Mouse (Mus musculus) liver, postnatal 0 days (tissue): ENCODE results near the gene Pecam1. TPM values are rescaled to one million over a fixed set of nuclear protein-coding genes. Genes with fewer than 3 reads are reported as not detected.

Experiments
- ATAC-seq: fragments of 200-750 bp; cut with Nextera tagmentation; 2 replicates; pipeline ENCODE4 v1.8.0; 2017; ENCODE audit warnings: mild to moderate bottlenecking, moderate library complexity
- DNase-seq: peaks from one replicate; pipeline ENCODE4 v3.0.0-alpha.2; 2016
- H3K27ac ChIP-seq: fragments of 300-500 bp; sonication (generic); 2 replicates; pipeline ENCODE4 v1.5.1; 2014; ENCODE audit warnings: antibody characterized with exemption, moderate library complexity, mild to moderate bottlenecking, low read depth
- H3K27me3 ChIP-seq: fragments of 300-500 bp; sonication (generic); 2 replicates; pipeline ENCODE4 v1.6.1; 2014; ENCODE audit warnings: low read length, control low read depth, mixed read lengths; ENCODE audit not compliant: insufficient read depth
- H3K36me3 ChIP-seq: fragments of 300-500 bp; sonication (generic); replicated peaks from 2 replicates; pipeline ENCODE4 v1.6.1; 2014; ENCODE audit warnings: mild to moderate bottlenecking, control low read depth, low read length, moderate library complexity, mixed read lengths; ENCODE audit not compliant: insufficient read depth
- H3K4me1 ChIP-seq: fragments of 300-500 bp; sonication (generic); 2 replicates; pipeline ENCODE4 v1.6.1; 2014; ENCODE audit warnings: antibody characterized with exemption, mild to moderate bottlenecking, control low read depth; ENCODE audit not compliant: insufficient read depth
- H3K4me2 ChIP-seq: fragments of 300-500 bp; sonication (generic); 2 replicates; pipeline ENCODE4 v1.6.1; 2014; ENCODE audit warnings: low read depth, mild to moderate bottlenecking, low read length, moderate library complexity, mixed read lengths
- H3K4me3 ChIP-seq: fragments of 300-500 bp; sonication (generic); 2 replicates; pipeline ENCODE4 v1.5.1; 2014; ENCODE audit warnings: low read depth, low read length
- H3K9ac ChIP-seq: fragments of 300-500 bp; sonication (generic); replicated peaks from 2 replicates; pipeline ENCODE4 v1.6.1; 2014; ENCODE audit warnings: mild to moderate bottlenecking, moderate library complexity
- H3K9me3 ChIP-seq: fragments of 300-500 bp; sonication (generic); 2 replicates; pipeline ENCODE4 v1.6.1; 2016; ENCODE audit warnings: mild to moderate bottlenecking, control low read depth, low read length, mixed read lengths
- CTCF ChIP-seq: sonication (generic); IDR thresholded peaks from 2 replicates; pipeline ENCODE4 v1.5.1; 2016; ENCODE audit warnings: antibody characterized with exemption, low read depth
- EP300 ChIP-seq: IDR thresholded peaks from 2 replicates; pipeline ENCODE4 v1.6.1; 2016; ENCODE audit warnings: antibody characterized with exemption, low read depth, mild to moderate bottlenecking
- WGBS: fragments of 180-500 bp; shearing (Covaris S2); extraction: QIAGEN DNeasy Blood & Tissue Kit; methylation state at CpG from one replicate; pipeline ENCODE4 v1.1.7; 2014; ENCODE audit not compliant: insufficient replicate concordance; 5-methylcytosine and 5-hydroxymethylcytosine counted together
- polyA plus RNA-seq: library from polyadenylated mRNA; unstranded; fragments of >200 nt; fragmentation: Nextera tagmentation; extraction: Ambion mirVana; gene quantifications from 2 replicates; pipeline ENCODE4 v1.2.1, GENCODE M21; 2015

The Pecam1 gene
- polyA plus RNA-seq, 1 experiment from 2014 or later, result 9.2 TPM

GRCm38 (mm10) chr11:106780089-106780425, 29.6 kb upstream of the Pecam1 start:
- H3K36me3 ChIP-seq, result peaks cover 63% of the 10 kb centered on the region
- H3K4me1 ChIP-seq, result peaks cover 16% of the 10 kb centered on the region
- no peak for TF ChIP-seq CTCF
- no peak for TF ChIP-seq EP300
- H3K27ac ChIP-seq, result peak overlapping the region; percentile 93
- ATAC-seq, result no peak
- peak overlapping the region; percentile 88 for H3K4me2 ChIP-seq
- no peaks in the 10 kb centered on the region for H3K27me3 ChIP-seq
- peak overlapping the region; percentile 67; the same call in 1 of the 2 replicates for H3K4me3 ChIP-seq
- H3K9ac ChIP-seq, result peak overlapping the region; percentile 86
- 66% methylated on average over 4 of the region's 4 CpGs for WGBS
- no peaks in the 10 kb centered on the region for H3K9me3 ChIP-seq
- DNase-seq, result no peak

- peak within 1 kb of the TSS; percentile 67 for H3K4me3 ChIP-seq
- TF ChIP-seq EP300 (peak; percentile 58; the same call in 1 of the 2 replicates), CTCF (no peak)
- peaks cover 15% of the 10 kb centered on the region for H3K4me1 ChIP-seq
- no peaks in the 10 kb centered on the region for H3K27me3 ChIP-seq
- ATAC-seq, result peak; percentile 97
- H3K9ac ChIP-seq, result peak within 1 kb of the TSS; percentile 86
- peak within 1 kb of the TSS; percentile 88 for H3K4me2 ChIP-seq
- no peaks in the 10 kb centered on the region for H3K9me3 ChIP-seq
- peak; percentile 93 for DNase-seq
- 4% methylated on average over 30 of the region's 30 CpGs for WGBS
- peaks cover 63% of the 10 kb centered on the region for H3K36me3 ChIP-seq
- peak within 1 kb of the TSS; percentile 93 for H3K27ac ChIP-seq
Measured at GRCm38 (mm10) chr11:106779388-106780088, 29.1 kb upstream of the Pecam1 start, which contains the start of gene Polg2. TSS of gene Polg2 (minus strand) at chr11:106779537.

- peak; percentile 69 for ATAC-seq
- peaks cover 15% of the 10 kb centered on the region for H3K4me1 ChIP-seq
- peak overlapping the region; percentile 67 for H3K4me3 ChIP-seq
- peak overlapping the region; percentile 88 for H3K4me2 ChIP-seq
- no peaks in the 10 kb centered on the region for H3K9me3 ChIP-seq
- peak overlapping the region; percentile 93 for H3K27ac ChIP-seq
- DNase-seq, result no peak
- TF ChIP-seq EP300, result no peak
- no peak for TF ChIP-seq CTCF
- peaks cover 62% of the 10 kb centered on the region for H3K36me3 ChIP-seq
- 1% methylated on average over 39 of the region's 39 CpGs for WGBS
- H3K9ac ChIP-seq, result peak overlapping the region; percentile 86
- H3K27me3 ChIP-seq, result no peaks in the 10 kb centered on the region
Measured at GRCm38 (mm10) chr11:106778589-106779387, 28.4 kb upstream of the Pecam1 start.

GRCm38 (mm10) chr11:106778132-106778531, 27.7 kb upstream of the Pecam1 start:
- peaks cover 15% of the 10 kb centered on the region for H3K4me1 ChIP-seq
- WGBS, result 76% methylated on average over 7 of the region's 7 CpGs
- H3K27ac ChIP-seq, result no peak overlapping the region; the same call in 1 of the 2 replicates

GRCm38 (mm10) chr11:106777395-106777794, 27.0 kb upstream of the Pecam1 start:
- H3K9me3 ChIP-seq, result no peaks in the 10 kb centered on the region
- peaks cover 15% of the 10 kb centered on the region for H3K4me1 ChIP-seq
- 0 out of 2 replicates have a peak overlapping the region, but pooled peaks have one; percentile 9 for H3K4me3 ChIP-seq
- peaks cover 62% of the 10 kb centered on the region for H3K36me3 ChIP-seq
- H3K9ac ChIP-seq, result peak overlapping the region; percentile 5
- WGBS, result 71% methylated on average over 3 of the region's 3 CpGs
- TF ChIP-seq EP300, result no peak
- no peak for TF ChIP-seq CTCF
- no peak for ATAC-seq
- peak overlapping the region; percentile 88 for H3K4me2 ChIP-seq
- H3K27me3 ChIP-seq, result no peaks in the 10 kb centered on the region
- no peak for DNase-seq
- H3K27ac ChIP-seq, result peak overlapping the region; percentile 65; the same call in 1 of the 2 replicates

More at GRCm38 (mm10) chr11:106778132-106778531, 27.7 kb upstream of the Pecam1 start:
- ATAC-seq, result no peak
- H3K4me3 ChIP-seq, result 0 out of 2 replicates have a peak overlapping the region, but pooled peaks have one; percentile 9
- DNase-seq, result no peak
- peaks cover 62% of the 10 kb centered on the region for H3K36me3 ChIP-seq
- no peak for TF ChIP-seq EP300
- TF ChIP-seq CTCF, result no peak
- H3K9ac ChIP-seq, result no peak overlapping the region
- peak overlapping the region; percentile 88 for H3K4me2 ChIP-seq
- H3K27me3 ChIP-seq, result no peaks in the 10 kb centered on the region
- no peaks in the 10 kb centered on the region for H3K9me3 ChIP-seq

- Histone ChIP-seq H3K27ac (peak overlapping the region; percentile 65; the same call in 1 of the 2 replicates), H3K36me3 (peaks cover 62% of the 10 kb centered on the region), H3K27me3 (no peaks in the 10 kb centered on the region), H3K4me3 (no peak overlapping the region), H3K4me1 (peaks cover 15% of the 10 kb centered on the region), H3K4me2 (peak overlapping the region; percentile 88), H3K9ac (no peak overlapping the region), H3K9me3 (no peaks in the 10 kb centered on the region)
- DNase-seq (no peak), ATAC-seq (no peak)
- TF ChIP-seq CTCF (no peak), EP300 (no peak)
- 60% methylated on average over 4 of the region's 4 CpGs for WGBS
Measured at GRCm38 (mm10) chr11:106776960-106777359, 26.5 kb upstream of the Pecam1 start.
